Mouse (Mus musculus) forebrain, embryonic 13.5 days (tissue): Measurements from ENCODE around the gene Chrm3. TPM values are rescaled to one million over a fixed set of nuclear protein-coding genes. Genes with fewer than 3 reads are reported as not detected.

Experiments used
- ATAC-seq: fragments of 200-750 bp; cut with Nextera tagmentation; 2 replicates; pipeline ENCODE4 v1.8.0; 2017
- H3K27ac ChIP-seq: fragments of 300-500 bp; sonication (generic); 2 replicates; pipeline ENCODE4 v1.5.1; 2015; ENCODE audit warnings: inconsistent platforms, mild to moderate bottlenecking, moderate library complexity
- H3K27me3 ChIP-seq: fragments of 300-500 bp; sonication (generic); 2 replicates; pipeline ENCODE4 v1.6.1; 2015; ENCODE audit warnings: mild to moderate bottlenecking, inconsistent platforms
- H3K36me3 ChIP-seq: fragments of 300-500 bp; sonication (generic); 2 replicates; pipeline ENCODE4 v1.6.1; 2015; ENCODE audit warnings: mild to moderate bottlenecking, inconsistent platforms; ENCODE audit not compliant: poor library complexity, severe bottlenecking
- H3K4me1 ChIP-seq: fragments of 300-500 bp; sonication (generic); 2 replicates; pipeline ENCODE4 v1.6.1; 2015; ENCODE audit warnings: inconsistent platforms
- H3K4me2 ChIP-seq: fragments of 300-500 bp; sonication (generic); 2 replicates; pipeline ENCODE4 v1.6.1; 2015; ENCODE audit warnings: inconsistent platforms, mild to moderate bottlenecking, moderate library complexity
- H3K4me3 ChIP-seq: fragments of 300-500 bp; sonication (generic); 2 replicates; pipeline ENCODE4 v1.5.1; 2015; ENCODE audit warnings: mild to moderate bottlenecking, inconsistent platforms
- H3K9ac ChIP-seq: fragments of 300-500 bp; sonication (generic); 2 replicates; pipeline ENCODE4 v1.6.1; 2015; ENCODE audit warnings: mild to moderate bottlenecking, inconsistent platforms
- H3K9me3 ChIP-seq: fragments of 300-500 bp; sonication (generic); replicated peaks from 2 replicates; pipeline ENCODE4 v1.6.1; 2016; ENCODE audit warnings: inconsistent platforms
- WGBS: fragments of 180-500 bp; shearing (Covaris S2); methylation state at CpG from one replicate; pipeline ENCODE4 v1.1.7; 2015; 5-methylcytosine and 5-hydroxymethylcytosine counted together
- polyA plus RNA-seq: library from polyadenylated mRNA; unstranded; fragments of >200 nt; fragmentation: Nextera tagmentation; extraction: Ambion mirVana; gene quantifications from 2 replicates; pipeline ENCODE4 v1.2.1, GENCODE M21; 2015

Chrm3 gene
- polyA plus RNA-seq, 1 experiment from 2014 or later: 0.79 TPM

DNA sequence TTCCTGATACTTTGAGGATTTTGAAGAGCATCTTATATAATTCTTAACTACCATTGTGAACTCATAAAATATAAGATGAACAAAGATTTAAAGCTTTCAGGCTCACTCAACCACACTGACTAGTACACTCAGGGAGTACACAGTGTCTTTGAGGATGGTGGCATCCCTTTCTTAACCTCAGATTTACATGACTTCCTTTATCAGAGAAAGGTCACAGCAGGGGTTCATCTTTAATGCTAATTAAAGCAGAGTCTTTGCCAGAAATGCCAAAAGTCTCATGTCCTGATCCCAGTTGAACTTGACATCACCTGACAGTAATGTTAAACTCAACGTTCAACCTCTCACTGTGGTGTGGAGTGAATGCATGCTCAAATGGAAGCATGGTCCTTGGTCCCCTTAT, 301.7 kb downstream of the Chrm3 start:
- H3K36me3 ChIP-seq: no peaks in the 10 kb centered on the region
- WGBS: 54% methylated on average over 1 of the region's 1 CpGs

DNA sequence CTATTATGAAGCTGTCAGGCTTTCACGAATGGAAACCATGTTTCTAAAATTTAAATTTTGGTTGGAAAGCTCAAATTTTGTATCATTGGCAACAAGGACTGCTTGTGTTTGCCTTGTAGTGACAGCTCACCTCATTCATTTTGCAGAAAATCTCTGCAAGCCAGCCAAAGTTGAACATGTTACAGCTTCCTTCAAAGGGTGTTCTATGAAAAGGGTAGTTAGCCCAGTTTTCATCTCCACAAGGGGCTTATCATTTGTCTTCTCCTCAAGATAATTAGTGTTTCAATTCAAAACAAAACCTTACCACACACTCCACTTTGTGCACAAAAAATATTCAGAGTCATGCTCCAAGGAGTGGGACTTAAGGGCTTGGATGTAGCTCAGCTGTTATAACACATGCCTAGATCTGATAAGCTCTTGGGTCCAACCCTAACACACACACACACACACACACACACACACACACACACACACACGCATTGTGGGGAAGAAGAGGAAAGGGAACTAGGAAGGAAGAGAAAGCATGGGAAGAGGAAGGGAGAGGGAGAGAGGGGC, 302.9 kb downstream of the Chrm3 start:
- Histone ChIP-seq H3K4me2 (no peak overlapping the region), H3K27me3 (no peaks in the 10 kb centered on the region), H3K9ac (no peak overlapping the region), H3K9me3 (no peaks in the 10 kb centered on the region), H3K4me3 (no peak overlapping the region), H3K4me1 (no peaks in the 10 kb centered on the region), H3K27ac (no peak overlapping the region), H3K36me3 (no peaks in the 10 kb centered on the region)
- ATAC-seq: peak; percentile 33; the same call in 1 of the 2 replicates
- WGBS: 73% methylated on average over 2 of the region's 2 CpGs

More for the DNA sequence above, 301.7 kb downstream of the Chrm3 start:
- no peak overlapping the region for H3K9ac ChIP-seq
- H3K4me2 ChIP-seq: no peak overlapping the region
- no peaks in the 10 kb centered on the region for H3K4me1 ChIP-seq
- no peaks in the 10 kb centered on the region for H3K9me3 ChIP-seq
- no peak overlapping the region for H3K4me3 ChIP-seq
- no peak overlapping the region for H3K27ac ChIP-seq
- no peak for ATAC-seq
- H3K27me3 ChIP-seq: no peaks in the 10 kb centered on the region

DNA sequence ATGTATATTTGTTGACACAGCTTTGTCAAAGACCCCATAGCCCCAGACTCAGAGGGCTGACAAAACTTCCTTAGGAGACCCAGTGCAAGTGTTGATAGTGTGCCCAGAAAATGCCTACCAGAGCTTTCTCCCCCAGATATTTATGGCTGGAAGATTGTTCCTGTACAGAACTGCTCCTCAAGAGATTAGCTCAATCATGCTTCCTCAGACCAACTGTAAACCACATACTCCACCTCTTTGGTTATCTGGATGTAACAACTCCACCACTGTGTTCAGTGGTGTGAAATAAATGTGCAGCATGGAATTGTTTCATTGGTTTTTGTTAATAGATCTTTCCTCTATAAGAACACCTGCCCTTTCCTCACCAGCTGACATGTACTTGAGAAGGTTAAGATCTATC, 306.6 kb downstream of the Chrm3 start:
- Histone ChIP-seq H3K27me3 (no peaks in the 10 kb centered on the region), H3K4me3 (no peak overlapping the region), H3K9ac (no peak overlapping the region), H3K36me3 (no peaks in the 10 kb centered on the region), H3K4me2 (no peak overlapping the region), H3K4me1 (no peaks in the 10 kb centered on the region), H3K27ac (no peak overlapping the region), H3K9me3 (no peaks in the 10 kb centered on the region)
- ATAC-seq: no peak

DNA sequence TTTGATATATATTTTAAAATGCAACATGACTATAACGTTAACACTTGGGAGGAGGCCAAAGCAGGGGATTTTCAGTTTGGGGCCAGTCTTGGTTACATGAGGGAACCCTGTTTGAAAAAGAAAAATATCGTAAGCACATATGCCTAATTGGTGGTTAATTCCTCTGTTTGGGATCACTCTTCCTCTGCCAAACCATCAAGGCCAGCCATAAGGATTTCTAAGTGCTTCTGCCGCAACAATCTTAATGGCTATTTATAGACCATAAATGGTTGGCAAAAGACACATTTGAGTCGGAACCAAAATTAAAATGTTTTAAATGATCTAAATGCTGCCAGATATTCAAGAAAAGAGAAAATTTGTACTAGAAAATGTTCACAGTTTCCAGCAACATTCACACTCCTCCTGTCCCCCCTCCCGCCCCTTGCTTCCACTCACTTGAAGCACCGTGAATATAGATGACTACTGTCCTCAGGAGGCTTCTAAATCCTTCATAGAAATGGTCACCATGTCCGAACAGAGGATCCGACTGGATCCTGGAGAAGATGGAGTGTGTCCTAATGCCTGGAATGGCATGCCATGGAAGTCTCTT, 307.3 kb downstream of the Chrm3 start:
- Histone ChIP-seq H3K4me2 (no peak overlapping the region), H3K27ac (no peak overlapping the region), H3K36me3 (no peaks in the 10 kb centered on the region), H3K4me1 (no peaks in the 10 kb centered on the region), H3K27me3 (no peaks in the 10 kb centered on the region), H3K4me3 (no peak overlapping the region), H3K9me3 (no peaks in the 10 kb centered on the region), H3K9ac (no peak overlapping the region)
- 89% methylated on average over 8 of the region's 8 CpGs for WGBS
- peak; percentile 42; the same call in 1 of the 2 replicates for ATAC-seq

DNA sequence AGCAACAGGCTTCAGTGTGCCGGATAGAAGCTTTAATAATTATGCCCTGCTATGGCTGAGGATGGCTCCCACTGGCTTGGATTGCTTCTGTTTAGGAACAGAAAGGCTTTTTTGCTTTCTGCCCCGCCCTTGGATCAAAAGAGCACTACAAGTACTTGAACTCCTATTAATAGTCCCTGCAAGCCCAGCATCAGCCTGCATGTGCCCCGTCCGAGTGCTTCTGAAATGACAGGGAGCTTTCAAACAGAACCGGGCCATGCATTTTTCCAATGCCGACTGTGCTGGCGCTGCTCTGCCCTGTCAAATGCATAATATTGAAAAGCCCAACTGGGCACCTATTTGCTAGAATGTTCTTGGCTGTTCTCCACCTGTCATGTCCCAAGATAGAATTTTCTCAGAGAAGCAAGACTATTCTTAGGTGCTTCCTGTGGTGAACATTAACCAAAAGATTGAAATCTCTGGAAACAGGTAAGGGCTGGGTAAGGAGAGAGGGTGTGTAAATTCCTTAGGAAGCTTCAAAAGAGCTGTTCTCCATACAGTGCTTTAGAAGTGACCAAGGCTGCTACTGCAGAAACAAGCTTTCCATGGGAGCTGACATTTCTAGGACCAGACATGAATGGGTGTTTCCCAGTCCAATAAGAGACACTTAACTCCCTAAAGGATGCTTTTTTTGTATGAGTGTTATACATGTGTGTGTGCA, 314.8 kb downstream of the Chrm3 start:
- WGBS: 73% methylated on average over 7 of the region's 7 CpGs
- ATAC-seq: no peak
- Histone ChIP-seq H3K27ac (no peak overlapping the region), H3K9ac (no peak overlapping the region), H3K4me2 (no peak overlapping the region), H3K27me3 (no peaks in the 10 kb centered on the region), H3K4me1 (no peaks in the 10 kb centered on the region), H3K9me3 (no peaks in the 10 kb centered on the region), H3K4me3 (no peak overlapping the region), H3K36me3 (no peaks in the 10 kb centered on the region)

DNA sequence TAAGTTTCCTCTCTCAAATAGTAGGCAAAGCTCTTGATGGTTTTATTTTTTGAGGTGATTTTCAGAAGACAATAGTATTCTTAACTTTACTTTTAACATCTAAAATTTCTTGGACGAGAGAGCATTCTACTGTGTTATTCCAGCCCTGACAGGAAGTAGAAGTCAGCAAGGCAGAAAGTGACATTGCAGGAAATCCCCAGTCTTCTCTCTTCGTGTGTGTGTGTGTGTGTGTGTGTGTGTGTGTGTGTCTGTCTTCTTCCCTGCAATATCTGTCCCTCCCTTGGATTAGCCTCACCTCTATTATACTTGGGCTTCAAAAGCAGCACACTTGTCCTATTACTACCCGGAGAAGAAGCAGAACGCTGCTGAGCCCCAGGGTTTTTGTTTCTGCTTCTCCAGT, 316.6 kb downstream of the Chrm3 start:
- H3K27me3 ChIP-seq: no peaks in the 10 kb centered on the region
- H3K27ac ChIP-seq: no peak overlapping the region
- H3K4me1 ChIP-seq: no peaks in the 10 kb centered on the region
- H3K9ac ChIP-seq: no peak overlapping the region
- WGBS: 66% methylated on average over 4 of the region's 4 CpGs
- no peaks in the 10 kb centered on the region for H3K9me3 ChIP-seq
- ATAC-seq: no peak
- H3K4me3 ChIP-seq: no peak overlapping the region
- no peaks in the 10 kb centered on the region for H3K36me3 ChIP-seq
- H3K4me2 ChIP-seq: no peak overlapping the region

DNA sequence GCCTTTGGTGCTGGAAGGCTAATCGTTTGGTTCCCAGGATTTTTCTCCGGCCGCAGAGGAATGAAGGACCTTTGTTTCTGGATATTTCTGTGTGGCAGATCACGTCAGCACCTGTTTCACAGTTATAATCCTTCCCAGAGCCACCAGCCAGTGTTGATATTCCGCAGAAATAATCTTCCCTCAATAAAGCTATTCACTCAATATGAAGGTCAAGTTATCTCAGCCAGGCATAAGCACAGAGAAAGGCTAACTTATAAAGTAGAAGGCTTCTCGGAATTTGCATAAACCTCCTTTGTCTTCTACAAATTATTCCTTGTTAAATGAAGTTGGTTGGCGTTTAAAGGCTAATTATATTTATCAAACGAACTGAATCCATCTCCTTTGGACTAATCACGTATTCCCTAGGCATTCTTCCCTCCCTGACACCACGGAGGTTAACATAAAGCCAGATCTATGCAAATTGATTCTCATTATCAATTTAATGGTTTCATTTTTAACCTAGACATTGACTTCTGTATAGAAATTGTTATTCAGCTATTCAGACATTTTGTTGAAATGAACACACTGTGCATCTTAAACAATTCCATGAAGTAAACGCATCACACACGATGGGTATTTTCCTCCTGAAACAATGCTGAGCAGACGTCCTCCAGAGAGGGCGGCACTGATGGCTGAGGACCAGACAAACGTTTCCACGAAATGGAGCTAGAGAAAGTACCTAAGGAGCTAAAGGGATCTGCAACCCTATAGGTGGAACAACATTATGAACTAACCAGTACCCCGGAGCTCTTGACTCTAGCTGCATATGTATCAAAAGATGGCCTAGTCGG, 326.9 kb downstream of the Chrm3 start:
- Histone ChIP-seq H3K9ac (no peak overlapping the region), H3K4me1 (peaks cover 11% of the 10 kb centered on the region), H3K4me2 (no peak overlapping the region), H3K4me3 (no peak overlapping the region), H3K27me3 (no peaks in the 10 kb centered on the region), H3K27ac (0 out of 2 replicates have a peak overlapping the region, but pooled peaks have one; percentile 26), H3K9me3 (no peaks in the 10 kb centered on the region), H3K36me3 (no peaks in the 10 kb centered on the region)
- peak; percentile 52; the same call in 1 of the 2 replicates for ATAC-seq
- 35% methylated on average over 18 of the region's 18 CpGs for WGBS

DNA sequence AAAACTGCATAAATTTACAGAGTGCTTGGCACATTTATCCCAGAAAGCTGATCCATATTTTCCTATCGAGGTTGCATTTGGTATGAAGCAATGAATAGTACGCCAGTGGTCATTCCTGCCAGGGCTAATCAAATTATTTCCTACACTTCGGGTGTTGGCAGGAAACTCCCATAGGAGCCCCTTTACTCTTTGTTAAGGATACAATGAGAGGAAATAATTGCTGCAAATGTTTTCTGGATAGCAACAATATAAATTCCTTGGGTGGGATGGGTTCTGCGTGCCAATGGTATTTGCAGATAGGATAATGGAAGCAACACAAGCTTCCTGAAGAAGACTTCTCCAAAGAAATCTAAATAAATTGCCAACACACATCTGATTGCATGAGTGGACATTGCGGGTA, 329.1 kb downstream of the Chrm3 start:
- ATAC-seq: no peak
- no peaks in the 10 kb centered on the region for H3K9me3 ChIP-seq
- H3K4me3 ChIP-seq: no peak overlapping the region
- H3K4me1 ChIP-seq: peaks cover 11% of the 10 kb centered on the region
- H3K4me2 ChIP-seq: no peak overlapping the region
- 73% methylated on average over 5 of the region's 5 CpGs for WGBS
- H3K27me3 ChIP-seq: no peaks in the 10 kb centered on the region
- H3K27ac ChIP-seq: no peak overlapping the region
- no peaks in the 10 kb centered on the region for H3K36me3 ChIP-seq
- no peak overlapping the region for H3K9ac ChIP-seq

DNA sequence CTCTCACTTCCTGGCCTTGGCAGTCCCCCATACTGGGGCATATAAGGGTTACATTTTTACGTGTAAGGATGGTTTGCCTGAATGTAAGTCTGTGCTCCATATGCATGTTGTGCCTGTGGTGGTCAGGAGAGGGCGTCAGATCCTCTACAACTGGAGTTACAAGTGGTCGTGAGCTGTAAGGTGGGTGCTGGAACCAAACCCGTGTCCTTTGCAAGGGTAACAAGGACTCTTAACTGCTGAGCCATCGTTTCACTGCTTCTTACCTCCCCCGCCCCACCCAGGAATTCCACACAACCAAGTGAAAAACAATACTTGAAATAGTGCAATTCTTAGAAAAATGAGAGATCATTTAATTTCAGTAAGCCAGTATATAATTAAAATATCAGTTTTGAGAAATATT, 330.7 kb downstream of the Chrm3 start:
- Histone ChIP-seq H3K9ac (no peak overlapping the region), H3K27ac (no peak overlapping the region), H3K27me3 (no peaks in the 10 kb centered on the region), H3K4me1 (peaks cover 11% of the 10 kb centered on the region), H3K9me3 (no peaks in the 10 kb centered on the region), H3K36me3 (no peaks in the 10 kb centered on the region), H3K4me3 (no peak overlapping the region), H3K4me2 (no peak overlapping the region)
- WGBS: 84% methylated on average over 6 of the region's 6 CpGs
- no peak for ATAC-seq

DNA sequence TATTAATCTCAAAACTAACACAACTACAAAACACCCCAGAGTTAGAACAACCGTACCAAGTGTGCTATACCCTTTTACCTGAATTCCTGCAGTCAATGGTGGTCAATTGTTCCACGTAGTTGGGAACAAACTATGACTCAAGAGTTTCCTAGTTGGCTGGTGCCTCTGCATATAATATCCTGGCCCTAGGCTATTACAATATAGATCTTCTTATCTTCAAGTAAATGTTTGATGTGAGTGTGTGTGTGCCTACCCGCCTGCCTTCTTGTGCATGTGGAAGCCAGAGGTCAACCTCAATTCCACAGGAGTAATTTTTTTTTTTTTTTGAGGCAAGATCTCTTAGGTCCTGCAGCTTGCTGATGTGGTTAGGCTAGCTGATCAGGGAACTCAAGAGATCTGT, 335.5 kb downstream of the Chrm3 start:
- H3K4me3 ChIP-seq: no peak overlapping the region
- WGBS: 92% methylated on average over 3 of the region's 3 CpGs
- no peaks in the 10 kb centered on the region for H3K9me3 ChIP-seq

DNA sequence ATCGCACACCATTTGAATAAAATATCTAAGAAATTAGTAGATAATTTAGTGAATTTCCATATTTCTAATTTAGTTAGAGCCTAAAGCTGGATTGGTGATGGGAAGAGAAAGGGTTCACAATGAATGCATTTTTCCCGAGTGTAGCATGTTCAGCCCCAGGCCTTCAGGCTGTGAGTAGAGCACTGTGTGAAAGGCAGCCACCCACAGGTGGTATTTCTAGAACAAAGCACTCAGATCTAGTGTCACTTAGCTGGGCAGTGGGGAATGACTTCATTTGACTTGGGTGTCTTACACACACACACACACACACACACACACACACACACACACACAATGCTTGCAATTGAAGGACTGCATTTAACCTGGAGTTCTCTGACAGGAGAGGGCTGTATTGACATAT, 337.5 kb downstream of the Chrm3 start:
- no peaks in the 10 kb centered on the region for H3K36me3 ChIP-seq
- no peak overlapping the region for H3K4me3 ChIP-seq
- H3K4me1 ChIP-seq: no peaks in the 10 kb centered on the region
- peak; percentile 36; the same call in 1 of the 2 replicates for ATAC-seq
- no peak overlapping the region for H3K9ac ChIP-seq
- 58% methylated on average over 2 of the region's 2 CpGs for WGBS
- no peak overlapping the region for H3K27ac ChIP-seq
- no peaks in the 10 kb centered on the region for H3K27me3 ChIP-seq
- H3K4me2 ChIP-seq: no peak overlapping the region
- no peaks in the 10 kb centered on the region for H3K9me3 ChIP-seq

More for the DNA sequence above, 335.5 kb downstream of the Chrm3 start:
- Histone ChIP-seq H3K27ac (no peak overlapping the region), H3K36me3 (no peaks in the 10 kb centered on the region), H3K27me3 (no peaks in the 10 kb centered on the region), H3K9ac (no peak overlapping the region), H3K4me2 (no peak overlapping the region), H3K4me1 (no peaks in the 10 kb centered on the region)
- ATAC-seq: no peak

DNA sequence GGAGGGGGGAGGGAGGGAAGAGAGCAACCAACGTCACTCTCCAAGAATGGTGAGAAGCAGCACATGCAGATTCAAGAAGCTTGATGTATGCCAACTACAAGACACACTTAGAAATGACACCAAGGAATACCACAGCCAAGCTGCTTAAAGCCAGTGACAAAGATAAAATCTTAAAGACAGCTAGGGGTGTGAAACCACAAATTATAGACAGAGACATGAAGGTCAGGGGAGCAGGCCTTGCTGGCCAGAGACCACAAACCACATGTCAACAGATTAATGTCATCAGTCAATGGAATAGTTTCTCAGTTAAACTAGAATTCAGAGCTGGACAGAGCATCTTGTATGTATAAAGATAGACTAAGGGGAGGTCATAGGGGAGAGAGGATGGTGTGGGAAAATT, 341.4 kb downstream of the Chrm3 start:
- no peak overlapping the region for H3K4me3 ChIP-seq
- WGBS: 67% methylated on average over 1 of the region's 1 CpGs
- no peak overlapping the region for H3K27ac ChIP-seq
- no peak for ATAC-seq
- no peak overlapping the region for H3K4me2 ChIP-seq
- H3K9me3 ChIP-seq: no peaks in the 10 kb centered on the region
- no peaks in the 10 kb centered on the region for H3K36me3 ChIP-seq
- no peaks in the 10 kb centered on the region for H3K27me3 ChIP-seq
- no peak overlapping the region for H3K9ac ChIP-seq
- H3K4me1 ChIP-seq: no peaks in the 10 kb centered on the region
